ENCODE assay signal across 8 mouse cellular contexts in the genomic region with DNA sequence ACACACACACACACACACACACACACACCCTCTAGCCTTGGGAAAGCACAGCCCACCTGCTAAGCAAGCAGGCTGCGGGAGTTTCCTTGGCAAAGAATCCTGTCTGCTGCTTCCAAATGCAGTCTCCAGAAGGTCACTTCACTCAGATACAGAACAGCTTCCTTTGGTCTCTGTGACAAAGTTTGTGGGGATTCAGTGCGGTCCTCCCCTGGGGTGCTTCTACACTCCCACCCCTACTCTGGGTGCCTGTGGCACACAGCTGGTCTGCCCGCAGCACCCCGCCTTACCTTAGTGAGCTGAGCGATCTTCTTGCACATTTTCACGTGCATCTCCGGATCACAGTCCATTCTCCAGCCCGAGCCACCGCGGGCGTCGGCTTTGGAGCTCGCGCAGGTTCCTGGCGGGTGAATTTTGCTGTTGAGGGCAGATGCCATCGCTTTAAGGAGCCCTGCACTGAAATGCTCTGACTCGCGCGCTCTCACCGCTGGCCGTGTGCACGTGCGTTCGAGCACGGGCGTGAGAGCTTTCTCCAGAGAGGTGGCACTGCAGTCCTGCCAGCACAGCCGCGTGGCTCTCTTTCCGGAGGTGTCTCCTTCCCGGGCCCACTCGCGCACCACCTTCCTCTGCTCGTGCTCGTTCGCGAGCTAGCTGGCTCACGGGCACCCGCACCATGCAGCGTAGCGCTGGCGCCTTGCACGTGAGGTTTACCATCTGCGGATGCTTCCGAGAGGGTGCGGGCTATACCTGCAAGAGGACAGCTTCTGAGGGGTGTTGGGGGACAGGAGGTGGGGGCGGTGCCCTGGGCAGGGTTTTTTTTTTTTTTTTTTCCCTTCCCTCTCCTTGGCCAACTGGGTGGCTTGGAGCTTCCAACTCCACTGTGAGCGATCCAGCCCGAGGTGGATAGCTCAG. TPM values are rescaled to one million over a fixed set of nuclear protein-coding genes. Genes with fewer than 3 reads are reported as not detected.
A peak's percentile ranks its signal among the peaks of the same experiment; 100 is the strongest.
DNase-seq lines count a peak whose midpoint lies in the region; ATAC-seq and TF ChIP-seq lines count a peak whose summit lies in the region.

Gene Fam184b, minus strand, starts transcription at position 809 of the 909 bp plus-strand sequence.

- H3K4me2 ChIP-seq in heart, embryonic 16.5 days (ENCODE audit: low read depth, low read length) = peak within 1 kb of the TSS; percentile 98
- peak within 1 kb of the TSS; percentile 90 for H3K4me2 ChIP-seq in liver, embryonic 11.5 days
- peak within 1 kb of the TSS; percentile 24 for H3K4me2 ChIP-seq in myocyte (ENCODE audit: low read depth)

- peaks cover 7% of the 10 kb centered on the region for H3K4me1 ChIP-seq in heart, embryonic 16.5 days (ENCODE audit: control insufficient read depth, insufficient read depth, low read length)
- H3K4me1 ChIP-seq in liver, embryonic 11.5 days (replicated peaks; ENCODE audit: control insufficient read depth, insufficient read depth, low read length) = no peaks in the 10 kb centered on the region

- H3K27ac ChIP-seq in heart, embryonic 16.5 days (ENCODE audit: low read length) = no peak within 1 kb of the TSS
- H3K27ac ChIP-seq in liver, embryonic 11.5 days (ENCODE audit: low read depth, low read length) = no peak within 1 kb of the TSS

- H3K9ac ChIP-seq in heart, embryonic 16.5 days (ENCODE audit: low read length) = peak within 1 kb of the TSS; percentile 62
- H3K9ac ChIP-seq in liver, embryonic 11.5 days (ENCODE audit: low read depth, low read length) = no peak within 1 kb of the TSS; the same call in 1 of the 2 replicates

- H3K9me3 ChIP-seq in heart, embryonic 16.5 days (replicated peaks; ENCODE audit: control insufficient read depth, low read length) = no peaks in the 10 kb centered on the region
- no peaks in the 10 kb centered on the region for H3K9me3 ChIP-seq in liver, embryonic 11.5 days (ENCODE audit: control insufficient read depth, low read length)

- WGBS in heart, embryonic 16.5 days = under 1% methylated on average over 48 of the region's 48 CpGs
- WGBS in liver, embryonic 11.5 days = 1% methylated on average over 48 of the region's 48 CpGs

- no peaks in the 10 kb centered on the region for H3K79me2 ChIP-seq in myocyte (ENCODE audit: control insufficient read depth, insufficient read depth)

- ATAC-seq in heart, embryonic 16.5 days (replicated peaks; ENCODE audit: extremely low read depth, insufficient read depth, low FRiP score) = peak; percentile 58
- ATAC-seq in liver, embryonic 11.5 days (replicated peaks; ENCODE audit: low FRiP score) = no peak

- peak within 1 kb of the TSS; percentile 68 for H3K4me3 ChIP-seq in heart, embryonic 16.5 days (ENCODE audit: low read length)
- H3K4me3 ChIP-seq in liver, embryonic 11.5 days (ENCODE audit: low read depth, low read length) = peak within 1 kb of the TSS; percentile 52
- H3K4me3 ChIP-seq in myocyte = no peak within 1 kb of the TSS

- H3ac ChIP-seq in myocyte (ENCODE audit: control insufficient read depth, insufficient read length) = no peak within 1 kb of the TSS

- H3K27me3 ChIP-seq in heart, embryonic 16.5 days (ENCODE audit: control insufficient read depth, insufficient read depth, low read length) = peaks cover 9% of the 10 kb centered on the region
- H3K27me3 ChIP-seq in liver, embryonic 11.5 days (replicated peaks; ENCODE audit: control insufficient read depth, insufficient read depth, low read length) = peaks cover 25% of the 10 kb centered on the region
- peaks cover 8% of the 10 kb centered on the region for H3K27me3 ChIP-seq in myocyte (ENCODE audit: control insufficient read depth, insufficient read depth, insufficient read length)

- no peaks in the 10 kb centered on the region for H3K36me3 ChIP-seq in heart, embryonic 16.5 days (ENCODE audit: control insufficient read depth, insufficient read depth)
- H3K36me3 ChIP-seq in liver, embryonic 11.5 days (ENCODE audit: control insufficient read depth, insufficient read depth, low read length) = no peaks in the 10 kb centered on the region
- no peaks in the 10 kb centered on the region for H3K36me3 ChIP-seq in myocyte (ENCODE audit: control insufficient read depth, insufficient read depth)

- no peak for TF ChIP-seq POLR2A in myocyte (IDR thresholded peaks at IDR 0.05; ENCODE audit: insufficient read length, low read depth)

- DNase-seq in urinary bladder, postnatal 14 days (ENCODE audit: low spot score) = peak; percentile 21
- DNase-seq in urinary bladder, postnatal 10 days (ENCODE audit: low spot score) = no peak
- DNase-seq in embryo, embryonic 11 days = peak; percentile 73
- DNase-seq in kidney, postnatal 25 days = peak; percentile 47 to 77
- DNase-seq in liver, embryonic 11.5 days (ENCODE audit: low spot score) = peak; percentile 57
- DNase-seq in telencephalon, adult 2 months (ENCODE audit: low read depth, low spot score) = peak; percentile 72

TF ChIP-seq in myocyte, 11 proteins besides CTCF, POLR2A, EP300 and RAD21:
- TF ChIP-seq TCF3 (IDR thresholded peaks at IDR 0.05; ENCODE audit: insufficient read length, low read depth) (no peak), USF1 (IDR thresholded peaks at IDR 0.05; ENCODE audit: low read depth) (no peak), REST (IDR thresholded peaks at IDR 0.05; ENCODE audit: insufficient read depth, insufficient read length) (no peak), MYOG (IDR thresholded peaks at IDR 0.05; ENCODE audit: control insufficient read depth in 1 of 3, insufficient read depth in 1 of 3, insufficient read length in 2 of 3, low read depth in 2 of 3) (no peak), MAX (IDR thresholded peaks at IDR 0.05; ENCODE audit: low read depth) (no peak), POLR2AphosphoS2 (IDR thresholded peaks at IDR 0.05; ENCODE audit: insufficient read length, low read depth) (no peak), MYOD1 (IDR thresholded peaks at IDR 0.05; ENCODE audit: control insufficient read depth in 1 of 3, insufficient read length in 2 of 3, low read depth in 2 of 3) (no peak), SRF (IDR thresholded peaks at IDR 0.05; ENCODE audit: control insufficient read depth, insufficient read length, low read depth) (no peak), TCF12 (IDR thresholded peaks at IDR 0.05; ENCODE audit: insufficient read depth, poor library complexity, severe bottlenecking) (no peak)

RNA-seq across cellular contexts. Expression of gene Fam184b, which starts in this region (rescaled TPM):
- polyA plus RNA-seq in heart, embryonic 16.5 days (2015; fragmentation: Nextera tagmentation; extraction: Ambion mirVana) = 0.12 and 0.25 TPM in 2 replicates
- 0.36 and 0.45 TPM in 2 replicates for polyA plus RNA-seq in liver, embryonic 11.5 days (2014; fragmentation: Nextera tagmentation; extraction: Ambion mirVana)
- polyA plus RNA-seq in myocyte (2012; fragmentation: generic; extraction: Trizol) = 0.01 TPM

Comparison
In these comparisons a context has a peak if more than half of its experiments do, and no peak if none do; other contexts are left out.
1. Peak in ATAC-seq, H3K4me3 ChIP-seq, H3K9ac ChIP-seq and H3K4me2 ChIP-seq in heart, embryonic 16.5 days; RNA of the gene not detected or under 1 TPM.
2. Peak in DNase-seq, H3K4me3 ChIP-seq and H3K4me2 ChIP-seq in liver, embryonic 11.5 days; RNA of the gene not detected or under 1 TPM.
3. H3K4me2 ChIP-seq: peak in every context shown above with its lines; median percentile 98 in heart, embryonic 16.5 days; 90 in liver, embryonic 11.5 days; 24 in myocyte.